8 mouse cellular contexts compared by ENCODE assay signal in genomic region chr8:22376903-22377302, GRCm38 (mm10). TPM values are rescaled to one million over a fixed set of nuclear protein-coding genes. Genes with fewer than 3 reads are reported as not detected.
A peak's percentile ranks its signal among the peaks of the same experiment; 100 is the strongest.
DNase-seq lines count a peak whose midpoint lies in the region; ATAC-seq and TF ChIP-seq lines count a peak whose summit lies in the region.

No protein-coding gene starts in this region.

- TF ChIP-seq CTCF in layer of hippocampus, adult 2 months (conservative IDR thresholded peaks at IDR 0.05), result peak; percentile 80

- H3K36me3 ChIP-seq in hindbrain, embryonic 14.5 days (replicated peaks; ENCODE audit: control insufficient read depth, insufficient read depth), result peaks cover 19% of the 10 kb centered on the region; the same call in 1 of the 2 replicates
- peaks cover 9% of the 10 kb centered on the region for H3K36me3 ChIP-seq in liver, embryonic 11.5 days (ENCODE audit: control insufficient read depth, insufficient read depth, low read length)
- no peaks in the 10 kb centered on the region for H3K36me3 ChIP-seq in neural tube, embryonic 14.5 days (ENCODE audit: control insufficient read depth, insufficient read depth, low read length)

- no peak overlapping the region for H3K4me3 ChIP-seq in layer of hippocampus, adult 2 months
- no peak overlapping the region for H3K4me3 ChIP-seq in hindbrain, embryonic 14.5 days (replicated peaks; ENCODE audit: low read length)
- no peak overlapping the region for H3K4me3 ChIP-seq in liver, embryonic 11.5 days (ENCODE audit: low read depth, low read length)
- no peak overlapping the region for H3K4me3 ChIP-seq in neural tube, embryonic 14.5 days (ENCODE audit: low read depth, low read length)

- DNase-seq in layer of hippocampus, adult 2 months (ENCODE audit: low spot score in 2 of 2), result no peak
- DNase-seq in layer of hippocampus, adult 9-10 months (ENCODE audit: low spot score), result no peak
- DNase-seq in adrenal gland, postnatal 25 days, result peak; percentile 50
- peak; percentile 27 for DNase-seq in gastrocnemius, adult 18-20 months (ENCODE audit: low spot score)
- DNase-seq in hindbrain, embryonic 14.5 days (ENCODE audit: low spot score), result peak; percentile 28
- peak; percentile 48 for DNase-seq in liver, embryonic 11.5 days (ENCODE audit: low spot score)

- H3K4me1 ChIP-seq in hindbrain, embryonic 14.5 days (replicated peaks; ENCODE audit: control insufficient read depth, insufficient read depth, low read length), result no peaks in the 10 kb centered on the region
- H3K4me1 ChIP-seq in liver, embryonic 11.5 days (replicated peaks; ENCODE audit: control insufficient read depth, insufficient read depth, low read length), result no peaks in the 10 kb centered on the region
- H3K4me1 ChIP-seq in neural tube, embryonic 14.5 days (ENCODE audit: control insufficient read depth, insufficient read depth, low read length), result no peaks in the 10 kb centered on the region

- no peaks in the 10 kb centered on the region for H3K27me3 ChIP-seq in hindbrain, embryonic 14.5 days (ENCODE audit: control insufficient read depth, insufficient read depth, low read length)
- H3K27me3 ChIP-seq in liver, embryonic 11.5 days (replicated peaks; ENCODE audit: control insufficient read depth, insufficient read depth, low read length), result no peaks in the 10 kb centered on the region
- no peaks in the 10 kb centered on the region for H3K27me3 ChIP-seq in neural tube, embryonic 14.5 days (ENCODE audit: control insufficient read depth, insufficient read depth, low read length)

- H3K27ac ChIP-seq in layer of hippocampus, adult 2 months, result no peak overlapping the region
- H3K27ac ChIP-seq in hindbrain, embryonic 14.5 days, result no peak overlapping the region
- no peak overlapping the region for H3K27ac ChIP-seq in liver, embryonic 11.5 days (ENCODE audit: low read depth, low read length)
- no peak overlapping the region for H3K27ac ChIP-seq in neural tube, embryonic 14.5 days (ENCODE audit: low read depth, low read length)

- no peak overlapping the region for H3K9ac ChIP-seq in hindbrain, embryonic 14.5 days
- H3K9ac ChIP-seq in liver, embryonic 11.5 days (ENCODE audit: low read depth, low read length), result no peak overlapping the region
- no peak overlapping the region for H3K9ac ChIP-seq in neural tube, embryonic 14.5 days (replicated peaks; ENCODE audit: low read depth, low read length)

- 49% methylated on average over 5 of the region's 5 CpGs for WGBS in hindbrain, embryonic 14.5 days
- WGBS in liver, embryonic 11.5 days, result 52% methylated on average over 5 of the region's 5 CpGs
- 50% methylated on average over 5 of the region's 5 CpGs for WGBS in neural tube, embryonic 14.5 days

- no peak overlapping the region for H3K4me2 ChIP-seq in hindbrain, embryonic 14.5 days (replicated peaks)
- no peak overlapping the region for H3K4me2 ChIP-seq in liver, embryonic 11.5 days
- no peak overlapping the region for H3K4me2 ChIP-seq in neural tube, embryonic 14.5 days (ENCODE audit: low read depth, low read length)

- peak; percentile 76; the same call in 1 of the 2 replicates for ATAC-seq in hindbrain, embryonic 14.5 days (ENCODE audit: low FRiP score)
- ATAC-seq in liver, embryonic 11.5 days (replicated peaks; ENCODE audit: low FRiP score), result peak; percentile 81
- peak; percentile 79; the same call in 1 of the 2 replicates for ATAC-seq in neural tube, embryonic 14.5 days (ENCODE audit: low read depth)
- ATAC-seq in monocyte, adult 5-6 weeks (replicated peaks; ENCODE audit: insufficient number of reproducible peaks, low FRiP score, low TSS enrichment, poor library complexity, severe bottlenecking), result no peak

- no peaks in the 10 kb centered on the region for H3K9me3 ChIP-seq in hindbrain, embryonic 14.5 days (ENCODE audit: control insufficient read depth, low read length)
- no peaks in the 10 kb centered on the region for H3K9me3 ChIP-seq in liver, embryonic 11.5 days (ENCODE audit: control insufficient read depth, low read length)
- H3K9me3 ChIP-seq in neural tube, embryonic 14.5 days (ENCODE audit: control insufficient read depth, low read length), result no peaks in the 10 kb centered on the region

RNA-seq across cellular contexts. Expression of gene Slc25a15, which starts 21.5 kb away (rescaled TPM):
- total RNA-seq in layer of hippocampus, adult 2 months (2021), result 10 to 100 TPM in 1 of 2 experiments, 1 to 10 TPM in 1; 9.7 to 12.3 TPM
- total RNA-seq in adrenal gland, postnatal 25 days (2021), result 16.7 and 18.3 TPM in 2 replicates
- 1 to 10 TPM; 9.0 to 9.9 TPM for total RNA-seq in gastrocnemius, adult 18-20 months (2021)
- polyA plus RNA-seq in hindbrain, embryonic 14.5 days (2014; fragmentation: Nextera tagmentation; extraction: Ambion mirVana), result 8.1 and 9.2 TPM in 2 replicates
- 36.0 TPM in 2 replicates for polyA plus RNA-seq in liver, embryonic 11.5 days (2014; fragmentation: Nextera tagmentation; extraction: Ambion mirVana)
- 6.0 and 8.7 TPM in 2 replicates for polyA plus RNA-seq in neural tube, embryonic 14.5 days (2014; fragmentation: Nextera tagmentation; extraction: Ambion mirVana)
- total RNA-seq in monocyte, adult 5-6 weeks (2017), result 2.8 to 5.7 TPM (median 3.0 TPM) in 3 replicates

RNA-seq across cellular contexts. Expression of gene Mrps31, which starts 34.3 kb away (rescaled TPM):
- 10 to 100 TPM; 23.5 to 23.6 TPM for total RNA-seq in layer of hippocampus, adult 2 months (2021)
- total RNA-seq in adrenal gland, postnatal 25 days (2021), result 33.6 and 38.0 TPM in 2 replicates
- total RNA-seq in gastrocnemius, adult 18-20 months (2021), result 10 to 100 TPM; 27.4 to 30.6 TPM
- polyA plus RNA-seq in hindbrain, embryonic 14.5 days (2014; fragmentation: Nextera tagmentation; extraction: Ambion mirVana), result 33.7 and 36.5 TPM in 2 replicates
- 44.0 and 46.8 TPM in 2 replicates for polyA plus RNA-seq in liver, embryonic 11.5 days (2014; fragmentation: Nextera tagmentation; extraction: Ambion mirVana)
- polyA plus RNA-seq in neural tube, embryonic 14.5 days (2014; fragmentation: Nextera tagmentation; extraction: Ambion mirVana), result 35.8 and 36.0 TPM in 2 replicates
- total RNA-seq in monocyte, adult 5-6 weeks (2017), result 11.2 to 22.1 TPM (median 17.3 TPM) in 3 replicates

Comparison
In these comparisons a context has a peak if more than half of its experiments do, and no peak if none do; other contexts are left out.
1. DNase-seq: peak in adrenal gland, postnatal 25 days (single experiment), gastrocnemius, adult 18-20 months (single experiment), hindbrain, embryonic 14.5 days (single experiment) and liver, embryonic 11.5 days (single experiment); none in layer of hippocampus, adult 2 months (0 of 2) and layer of hippocampus, adult 9-10 months (single experiment).